Comparison of ENCODE assay signal across 33 mouse cellular contexts in genomic region chr17:80997226-80997625, GRCm38 (mm10). TPM values are rescaled to one million over a fixed set of nuclear protein-coding genes. Genes with fewer than 3 reads are reported as not detected.
DNase-seq lines count a peak whose midpoint lies in the region; ATAC-seq and TF ChIP-seq lines count a peak whose summit lies in the region.
"Had no signal": no experiment of that assay in that cellular context is flagged by ENCODE, and none has a peak within 500 bp of the region (broad histone marks: within the 10 kb centered on the region; RNA-seq: fewer than 3 reads in every experiment).

No protein-coding gene starts in this region.

- H3K4me1 ChIP-seq in liver, adult 2 months (ENCODE audit: control insufficient read depth, insufficient read depth, low read length) = no peaks in the 10 kb centered on the region; the same call in 1 of the 2 replicates
- H3K4me1 ChIP-seq in liver, postnatal 0 days (ENCODE audit: insufficient read depth) = no peaks in the 10 kb centered on the region
- peaks cover 3% of the 10 kb centered on the region; the same call in 1 of the 2 replicates for H3K4me1 ChIP-seq in brown adipose tissue, adult 24 weeks (ENCODE audit: control insufficient read depth, insufficient read depth, insufficient read length, low read length)
- H3K4me1 ChIP-seq in cerebellum, adult 2 months (ENCODE audit: control insufficient read depth, insufficient read depth, low read length) = peaks cover 13% of the 10 kb centered on the region
- H3K4me1 ChIP-seq: limb, embryonic 15.5 days had no signal

- H3K4me3 ChIP-seq in liver, adult 2 months (ENCODE audit: insufficient read depth, low read depth, low read length) = no peak overlapping the region
- H3K4me3 ChIP-seq in liver, postnatal 0 days (ENCODE audit: low read depth, low read length) = no peak overlapping the region
- H3K4me3 ChIP-seq in brown adipose tissue, adult 24 weeks (ENCODE audit: insufficient read depth, low read depth, low read length) = no peak overlapping the region
- no peak overlapping the region for H3K4me3 ChIP-seq in cerebellum, adult 2 months (replicated peaks; ENCODE audit: insufficient read depth, low read depth, low read length)
- H3K4me3 ChIP-seq: heart, embryonic 13.5 days; limb, embryonic 15.5 days; myocyte; neural tube, embryonic 12.5 days had no signal

- no peaks in the 10 kb centered on the region for H3K79me2 ChIP-seq in liver, adult 2 months (ENCODE audit: control insufficient read depth, insufficient read depth, low read length)

- DNase-seq in liver, adult 2 months (ENCODE audit: extremely low read depth, low read depth, low spot score) = peak; percentile 17
- DNase-seq in liver, postnatal 0 days = no peak
- DNase-seq in 416B (ENCODE audit: low read depth) = peak; percentile 68
- DNase-seq in lung, postnatal 25 days (ENCODE audit: low spot score) = peak; percentile 52
- DNase-seq in kidney, postnatal 14 days = no peak
- no peak for DNase-seq in testis, postnatal 14 days (ENCODE audit: low spot score)
- no peak for DNase-seq in cerebellum, adult 2 months
- DNase-seq: adrenal gland, postnatal 10 days; cerebellum, adult 11-12 months; cerebellum, postnatal 14 days; gastrocnemius, postnatal 14 days; heart, adult 18-20 months; heart, postnatal 10 days; kidney, adult 9 months; kidney, postnatal 10 days; left cerebral cortex, postnatal 4 days; right cerebral cortex, postnatal 4 days; thymus, adult 2 months; thymus, postnatal 36 days had no signal

- H3K27ac ChIP-seq in liver, adult 2 months (replicated peaks; ENCODE audit: insufficient read depth, low read depth, low read length) = no peak overlapping the region
- H3K27ac ChIP-seq in liver, postnatal 0 days (ENCODE audit: low read depth) = no peak overlapping the region
- H3K27ac ChIP-seq in brown adipose tissue, adult 24 weeks (replicated peaks; ENCODE audit: low read depth, low read length) = peak overlapping the region; percentile 44; the same call in 1 of the 2 replicates
- no peak overlapping the region for H3K27ac ChIP-seq in cerebellum, adult 2 months (ENCODE audit: insufficient read depth, low read length)
- H3K27ac ChIP-seq: heart, embryonic 13.5 days; hindbrain, embryonic 14.5 days; limb, embryonic 15.5 days; liver, embryonic 14.5 days; neural tube, embryonic 12.5 days; stomach, postnatal 0 days had no signal

- no peaks in the 10 kb centered on the region for H3K9me3 ChIP-seq in liver, postnatal 0 days (ENCODE audit: low read length)
- H3K9me3 ChIP-seq: limb, embryonic 15.5 days had no signal

- no peaks in the 10 kb centered on the region for H3K36me3 ChIP-seq in liver, adult 2 months (ENCODE audit: control insufficient read depth, insufficient read depth, low read length)
- no peaks in the 10 kb centered on the region for H3K36me3 ChIP-seq in liver, postnatal 0 days (replicated peaks; ENCODE audit: insufficient read depth, low read length)
- H3K36me3 ChIP-seq: limb, embryonic 15.5 days had no signal

- H3K4me2 ChIP-seq in liver, postnatal 0 days (ENCODE audit: low read depth, low read length) = no peak overlapping the region
- H3K4me2 ChIP-seq: heart, embryonic 13.5 days; hindbrain, embryonic 14.5 days; limb, embryonic 15.5 days; midbrain, embryonic 11.5 days; neural tube, embryonic 12.5 days had no signal

- no peaks in the 10 kb centered on the region for H3K27me3 ChIP-seq in liver, adult 2 months (ENCODE audit: control insufficient read depth, insufficient read depth, low read length)
- no peaks in the 10 kb centered on the region for H3K27me3 ChIP-seq in liver, postnatal 0 days (ENCODE audit: insufficient read depth, low read length)
- H3K27me3 ChIP-seq in cerebellum, adult 2 months (ENCODE audit: control insufficient read depth, insufficient read depth, low read length) = no peaks in the 10 kb centered on the region
- H3K27me3 ChIP-seq: heart, embryonic 13.5 days; limb, embryonic 15.5 days; neural tube, embryonic 12.5 days had no signal

- no peak for TF ChIP-seq EP300 in liver, postnatal 0 days (IDR thresholded peaks at IDR 0.05; ENCODE audit: low read depth)

- TF ChIP-seq POLR2A in liver, adult 2 months (IDR thresholded peaks at IDR 0.05; ENCODE audit: extremely low read depth, insufficient read depth, low read length) = no peak
- no peak for TF ChIP-seq POLR2A in cerebellum, adult 2 months (IDR thresholded peaks at IDR 0.05; ENCODE audit: borderline replicate concordance, insufficient read depth, low read length)

- WGBS in liver, adult 2 months = 67% methylated on average over 2 of the region's 2 CpGs
- WGBS in liver, postnatal 0 days (ENCODE audit: insufficient replicate concordance) = 49% methylated on average over 2 of the region's 2 CpGs
- 40% methylated on average over 2 of the region's 2 CpGs for WGBS in cerebellum, adult 2 months

- no peak for ATAC-seq in liver, postnatal 0 days
- ATAC-seq: activated CD4-positive, CD25-positive, alpha-beta regulatory T cell, adult 4 months; CD4-positive, CD25-positive, alpha-beta regulatory T cell, adult 4 months; forebrain, embryonic 14.5 days; intestine, postnatal 0 days had no signal

- no peak for TF ChIP-seq CTCF in liver, adult 2 months (IDR thresholded peaks at IDR 0.05; ENCODE audit: low read depth, low read length)
- no peak for TF ChIP-seq CTCF in liver, postnatal 0 days (IDR thresholded peaks at IDR 0.05; ENCODE audit: low read depth)
- no peak for TF ChIP-seq CTCF in cerebellum, adult 2 months (IDR thresholded peaks at IDR 0.05; ENCODE audit: borderline replicate concordance, insufficient read depth, low read depth, low read length)

- no peak overlapping the region for H3K9ac ChIP-seq in liver, adult 2 months (ENCODE audit: low read depth, low read length)
- no peak overlapping the region for H3K9ac ChIP-seq in liver, postnatal 0 days (replicated peaks)
- H3K9ac ChIP-seq: heart, embryonic 13.5 days; hindbrain, embryonic 14.5 days; limb, embryonic 15.5 days; liver, embryonic 14.5 days; neural tube, embryonic 12.5 days had no signal

RNA-seq across cellular contexts. Expression of gene Tmem178, which starts 52.8 kb away (rescaled TPM):
- total RNA-seq in liver, adult 2 months (2014; rRNA removed) = 0.28 and 0.81 TPM in 2 replicates
- 0.47 and 0.49 TPM in 2 replicates for polyA plus RNA-seq in liver, adult 2 months (2012; rRNA removed)
- 0.24 and 0.38 TPM in 2 replicates for polyA plus RNA-seq in liver, postnatal 0 days (2015; fragmentation: Nextera tagmentation; extraction: Ambion mirVana)
- polyA plus RNA-seq in brown adipose tissue, adult 24 weeks (2012; ENCODE audit: insufficient read depth, insufficient read length, missing spikeins) = not detected in 2 replicates
- 128 and 146 TPM in 2 replicates for polyA plus RNA-seq in cerebellum, adult 2 months (2012; rRNA removed)
- total RNA-seq: hematopoietic stem cell, adult 5-6 weeks had no signal
- polyA plus RNA-seq: activated CD4-positive, CD25-positive, alpha-beta regulatory T cell, adult 4 months; CD4-positive, CD25-positive, alpha-beta regulatory T cell, adult 4 months; myocyte had no signal

Comparison
In these comparisons a context has a peak if more than half of its experiments do, and no peak if none do; other contexts are left out.
1. DNase-seq: peak in liver, adult 2 months (single experiment), 416B (single experiment) and lung, postnatal 25 days (single experiment); none in liver, postnatal 0 days (single experiment), kidney, postnatal 14 days (single experiment), testis, postnatal 14 days (single experiment) and cerebellum, adult 2 months (0 of 2).
2. RNA of gene Tmem178, which starts 52.8 kb away (polyA plus RNA-seq): 128 to 146 TPM in cerebellum, adult 2 months; 0.47 to 0.49 TPM in liver, adult 2 months, 0.24 to 0.38 TPM in liver, postnatal 0 days and not detected in brown adipose tissue, adult 24 weeks; every median in the first group is over 10 times any median in the second.